Mouse (Mus musculus): ENCODE measurements at regions not wholly inside any gene's neighbourhood (a gene's known extent, or its start where the extent isn't known, plus 50 kb on each side); places are given as distances from the start of the nearest gene placed in this dataset.

GRCm38 (mm10) chr9:30369554-30370440, 57.1 kb upstream of the Snx19 start:
- Histone ChIP-seq H3K27me3 (ENCODE audit: control insufficient read depth, insufficient read depth, low read length) (no peaks in the 10 kb centered on the region), H3K4me3 (ENCODE audit: low read length) (no peak overlapping the region), H3K27ac (ENCODE audit: low read length) (no peak overlapping the region), H3K9me3 (replicated peaks; ENCODE audit: control insufficient read depth, low read length) (no peaks in the 10 kb centered on the region), H3K9ac (ENCODE audit: low read length) (no peak overlapping the region), H3K36me3 (ENCODE audit: control insufficient read depth, insufficient read depth) (no peaks in the 10 kb centered on the region), H3K4me2 (ENCODE audit: low read depth, low read length) (no peak overlapping the region), H3K4me1 (ENCODE audit: control insufficient read depth, insufficient read depth, low read length) (peaks cover 10% of the 10 kb centered on the region)
- WGBS, result 43% methylated on average over 11 of the region's 11 CpGs
- peak; percentile 52 for ATAC-seq (replicated peaks; ENCODE audit: extremely low read depth, insufficient read depth, low FRiP score)

GRCm38 (mm10) chr9:30370789-30371188, 56.1 kb upstream of the Snx19 start:
- peak; percentile 70; the same call in 1 of the 2 replicates for ATAC-seq (replicated peaks; ENCODE audit: extremely low read depth, insufficient read depth, low FRiP score)

GRCm38 (mm10) chr9:30376908-30377307, 50.0 kb upstream of the Snx19 start:
- Histone ChIP-seq H3K4me2 (ENCODE audit: low read depth, low read length) (no peak overlapping the region), H3K27me3 (ENCODE audit: control insufficient read depth, insufficient read depth, low read length) (no peaks in the 10 kb centered on the region), H3K36me3 (ENCODE audit: control insufficient read depth, insufficient read depth) (no peaks in the 10 kb centered on the region), H3K9ac (ENCODE audit: low read length) (no peak overlapping the region), H3K4me1 (ENCODE audit: control insufficient read depth, insufficient read depth, low read length) (no peaks in the 10 kb centered on the region), H3K9me3 (replicated peaks; ENCODE audit: control insufficient read depth, low read length) (no peaks in the 10 kb centered on the region), H3K27ac (ENCODE audit: low read length) (no peak overlapping the region), H3K4me3 (ENCODE audit: low read length) (no peak overlapping the region)
- ATAC-seq (replicated peaks; ENCODE audit: extremely low read depth, insufficient read depth, low FRiP score), result no peak
- 79% methylated on average over 3 of the region's 3 CpGs for WGBS

More at GRCm38 (mm10) chr9:30370789-30371188, 56.1 kb upstream of the Snx19 start:
- H3K4me2 ChIP-seq (ENCODE audit: low read depth, low read length), result no peak overlapping the region
- 10% methylated on average over 2 of the region's 2 CpGs for WGBS
- H3K4me1 ChIP-seq (ENCODE audit: control insufficient read depth, insufficient read depth, low read length), result peaks cover 10% of the 10 kb centered on the region
- no peaks in the 10 kb centered on the region for H3K27me3 ChIP-seq (ENCODE audit: control insufficient read depth, insufficient read depth, low read length)
- H3K36me3 ChIP-seq (ENCODE audit: control insufficient read depth, insufficient read depth), result no peaks in the 10 kb centered on the region
- H3K27ac ChIP-seq (ENCODE audit: low read length), result no peak overlapping the region
- no peak overlapping the region for H3K4me3 ChIP-seq (ENCODE audit: low read length)
- H3K9ac ChIP-seq (ENCODE audit: low read length), result no peak overlapping the region
- H3K9me3 ChIP-seq (replicated peaks; ENCODE audit: control insufficient read depth, low read length), result no peaks in the 10 kb centered on the region

All from heart, embryonic 16.5 days (tissue).